Mouse (Mus musculus): ENCODE measurements around the gene Coro1c.

- TF ChIP-seq GATA1 (IDR thresholded peaks at IDR 0.05; ENCODE audit: borderline replicate concordance, low read length), result no peak
- TF ChIP-seq FLI1 (IDR thresholded peaks at IDR 0.05; ENCODE audit: low read length), result no peak
Observed at GRCm38 (mm10) chr5:113799691-113800090, 108.9 kb downstream of the Coro1c start.

Measured in megakaryocyte, embryonic 14.5 days (primary cell).